Mouse (Mus musculus) bone marrow, adult 2 months (tissue): ENCODE results near the gene Zhx3. TPM values are rescaled to one million over a fixed set of nuclear protein-coding genes. Genes with fewer than 3 reads are reported as not detected.

Source experiments
- H3K27ac ChIP-seq: fragments of 200-500 bp; 2 replicates; pipeline ENCODE4 v1.5.1; 2012; ENCODE audit warnings: low read depth, mild to moderate bottlenecking, control low read depth, inconsistent platforms, low read length; ENCODE audit not compliant: control insufficient read depth, poor library complexity, insufficient read depth
- H3K4me1 ChIP-seq: fragments of 200-500 bp; 2 replicates; pipeline ENCODE4 v1.6.1; 2011; ENCODE audit warnings: low read length; ENCODE audit not compliant: control insufficient read depth, insufficient read depth
- H3K4me3 ChIP-seq: fragments of 200-500 bp; replicated peaks from 2 replicates; pipeline ENCODE3; 2011; ENCODE audit warnings: mild to moderate bottlenecking, low read depth, low read length, control low read depth; ENCODE audit not compliant: control insufficient read depth
- CTCF ChIP-seq: fragments of 200-500 bp; IDR thresholded peaks from 2 replicates; pipeline ENCODE4 v1.5.1; 2011; ENCODE audit warnings: low read length, control low read depth; ENCODE audit not compliant: control insufficient read depth, insufficient read depth
- POLR2A ChIP-seq: fragments of 200-500 bp; IDR thresholded peaks from 2 replicates; pipeline ENCODE4 v1.6.1; 2011; ENCODE audit warnings: low read depth, mild to moderate bottlenecking, control low read depth, low read length, borderline replicate concordance; ENCODE audit not compliant: control insufficient read depth
- WGBS: fragments of 180-500 bp; shearing (Covaris S2); methylation state at CpG from one replicate; pipeline ENCODE4 v1.1.7; 2018; 5-methylcytosine and 5-hydroxymethylcytosine counted together
- polyA plus RNA-seq: library from polyadenylated mRNA; stranded (reverse); fragments of >200 nt; gene quantifications from 2 replicates; pipeline ENCODE4 v1.2.4, GENCODE M21; 2011; ENCODE audit warnings: low replicate concordance; ENCODE audit not compliant: missing spikeins, insufficient read depth, insufficient read length

Zhx3 gene
- polyA plus RNA-seq, 1 experiment: 3.5 TPM

GRCm38 (mm10) chr2:160789046-160789445 lies 83.8 kb downstream of the Zhx3 start:
- Histone ChIP-seq H3K27ac (no peak overlapping the region), H3K4me3 (no peak overlapping the region), H3K4me1 (no peaks in the 10 kb centered on the region)
- WGBS: 81% methylated on average over 1 of the region's 1 CpGs
- no peak for TF ChIP-seq POLR2A
- no peak for TF ChIP-seq CTCF

GRCm38 (mm10) chr2:160786333-160786732 lies 86.5 kb downstream of the Zhx3 start:
- Histone ChIP-seq H3K4me3 (no peak overlapping the region), H3K27ac (no peak overlapping the region), H3K4me1 (no peaks in the 10 kb centered on the region)
- WGBS: 25% methylated on average over 1 of the region's 1 CpGs
- no peak for TF ChIP-seq CTCF
- TF ChIP-seq POLR2A: no peak

- no peak for TF ChIP-seq CTCF
- TF ChIP-seq POLR2A: no peak
- H3K4me3 ChIP-seq: no peak overlapping the region
- H3K27ac ChIP-seq: no peak overlapping the region
- WGBS: 67% methylated on average over 2 of the region's 2 CpGs
- H3K4me1 ChIP-seq: no peaks in the 10 kb centered on the region
These were observed 92.0 kb downstream of the Zhx3 start for GRCm38 (mm10) chr2:160780834-160781219.

GRCm38 (mm10) chr2:160780154-160780833 lies 92.5 kb downstream of the Zhx3 start:
- no peak overlapping the region for H3K4me3 ChIP-seq
- 36% methylated on average over 13 of the region's 13 CpGs for WGBS
- H3K27ac ChIP-seq: no peak overlapping the region
- TF ChIP-seq POLR2A: no peak
- TF ChIP-seq CTCF: no peak
- H3K4me1 ChIP-seq: no peaks in the 10 kb centered on the region

GRCm38 (mm10) chr2:160778034-160778433 lies 94.8 kb downstream of the Zhx3 start:
- Histone ChIP-seq H3K4me1 (no peaks in the 10 kb centered on the region), H3K27ac (no peak overlapping the region), H3K4me3 (no peak overlapping the region)
- no peak for TF ChIP-seq CTCF
- TF ChIP-seq POLR2A: no peak
- WGBS: 89% methylated on average over 2 of the region's 2 CpGs

- H3K4me1 ChIP-seq: no peaks in the 10 kb centered on the region
- TF ChIP-seq CTCF (no peak), POLR2A (no peak)
- H3K27ac ChIP-seq: no peak overlapping the region
- 85% methylated on average over 8 of the region's 8 CpGs for WGBS
- H3K4me3 ChIP-seq: no peak overlapping the region
These were observed 101.2 kb downstream of the Zhx3 start for GRCm38 (mm10) chr2:160771325-160772276.

- no peak overlapping the region for H3K4me3 ChIP-seq
These were observed 101.9 kb downstream of the Zhx3 start for GRCm38 (mm10) chr2:160770871-160771270.

GRCm38 (mm10) chr2:160770409-160770808 lies 102.4 kb downstream of the Zhx3 start:
- H3K4me3 ChIP-seq: no peak overlapping the region

More at GRCm38 (mm10) chr2:160770871-160771270, 101.9 kb downstream of the Zhx3 start:
- 78% methylated on average over 1 of the region's 1 CpGs for WGBS
- Histone ChIP-seq H3K27ac (no peak overlapping the region), H3K4me1 (no peaks in the 10 kb centered on the region)
- TF ChIP-seq POLR2A: no peak
- no peak for TF ChIP-seq CTCF

More at GRCm38 (mm10) chr2:160770409-160770808, 102.4 kb downstream of the Zhx3 start:
- H3K4me1 ChIP-seq: no peaks in the 10 kb centered on the region
- TF ChIP-seq POLR2A (no peak), CTCF (no peak)
- no peak overlapping the region for H3K27ac ChIP-seq
